Mouse (Mus musculus): ENCODE measurements around the gene Hsd17b11.
"Not testable (repeated sequence)": the region's sequence is repeated elsewhere in the genome, so short reads cannot be mapped to it uniquely, and the experiment has no call there.

The Hsd17b11 gene

GRCm38 (mm10) chr5:103980705-103981560 is 40.8 kb downstream of the Hsd17b11 start:
- no peak for DNase-seq (ENCODE audit: low read depth, low spot score)

GRCm38 (mm10) chr5:103977907-103978570 is 43.7 kb downstream of the Hsd17b11 start:
- no peak for DNase-seq (ENCODE audit: low read depth, low spot score)

GRCm38 (mm10) chr5:103977297-103977696 is 44.4 kb downstream of the Hsd17b11 start, which contains the start of gene Hsd17b13:
Gene Hsd17b13, minus strand, starts transcription at chr5:103977410.
- no peak for DNase-seq (ENCODE audit: low read depth, low spot score)

GRCm38 (mm10) chr5:103975736-103976135 is 46.0 kb downstream of the Hsd17b11 start:
- peak; percentile 33 for DNase-seq (ENCODE audit: low read depth, low spot score)

GRCm38 (mm10) chr5:103972801-103973200 is 48.9 kb downstream of the Hsd17b11 start:
- peak; percentile 16 for DNase-seq (ENCODE audit: low read depth, low spot score)

- DNase-seq (ENCODE audit: low read depth, low spot score) = peak; percentile 18
Measured at GRCm38 (mm10) chr5:103972379-103972778, 49.3 kb downstream of the Hsd17b11 start.

GRCm38 (mm10) chr5:103971051-103971450 is 50.7 kb downstream of the Hsd17b11 start:
- no peak for DNase-seq (ENCODE audit: low read depth, low spot score)

- no peak for DNase-seq (ENCODE audit: low read depth, low spot score)
Measured at GRCm38 (mm10) chr5:103962935-103963429, 58.7 kb downstream of the Hsd17b11 start.

GRCm38 (mm10) chr5:103954638-103955037 is 67.1 kb downstream of the Hsd17b11 start:
- no peak for DNase-seq (ENCODE audit: low read depth, low spot score)

- DNase-seq (ENCODE audit: low read depth, low spot score) = no peak
Measured at GRCm38 (mm10) chr5:103953135-103954083, 68.3 kb downstream of the Hsd17b11 start.

- not testable (repeated sequence) for DNase-seq (ENCODE audit: low read depth, low spot score)
Measured at GRCm38 (mm10) chr5:103950138-103950537, 71.6 kb downstream of the Hsd17b11 start.

- DNase-seq (ENCODE audit: low read depth, low spot score) = no peak
Measured at GRCm38 (mm10) chr5:103943183-103943582, 78.5 kb downstream of the Hsd17b11 start.

GRCm38 (mm10) chr5:103939856-103940255 is 81.9 kb downstream of the Hsd17b11 start:
- DNase-seq (ENCODE audit: low read depth, low spot score) = no peak
